Mouse (Mus musculus) myocyte (in vitro differentiated cells): ENCODE results near the gene B230307C23Rik.
"Not testable (repeated sequence)": the region's sequence is repeated elsewhere in the genome, so short reads cannot be mapped to it uniquely, and the experiment has no call there.

Source experiments
- CEBPB ChIP-seq: IDR thresholded peaks from 2 replicates; pipeline ENCODE4 v1.6.1; 2011; ENCODE audit warnings: mild to moderate bottlenecking, moderate library complexity; ENCODE audit not compliant: poor library complexity, insufficient read depth, severe bottlenecking
- E2F4 ChIP-seq: IDR thresholded peaks from one replicate; pipeline ENCODE4 v1.6.1; 2011; ENCODE audit warnings: mild to moderate bottlenecking, control low read depth, moderate library complexity; ENCODE audit not compliant: insufficient read depth
- MAX ChIP-seq: IDR thresholded peaks from one replicate; pipeline ENCODE4 v1.6.1; 2011; ENCODE audit warnings: low read depth, mild to moderate bottlenecking, control low read depth
- MYOD1 ChIP-seq, 3 experiments: IDR thresholded peaks; one replicate each; pipeline ENCODE4 v1.6.1; 2011; ENCODE audit warnings: control low read depth in 2 of 3, low read depth in 2 of 3, mild to moderate bottlenecking in 2 of 3, moderate library complexity in 1 of 3; ENCODE audit not compliant: insufficient read length in 2 of 3, control insufficient read depth in 1 of 3
- MYOG ChIP-seq, 3 experiments: IDR thresholded peaks; one replicate each; pipeline ENCODE4 v1.6.1; 2011; ENCODE audit warnings: control low read depth in 2 of 3, low read depth in 2 of 3, mild to moderate bottlenecking in 2 of 3; ENCODE audit not compliant: insufficient read length in 2 of 3, control insufficient read depth in 1 of 3, insufficient read depth in 1 of 3
- POLR2A ChIP-seq: IDR thresholded peaks from one replicate; pipeline ENCODE4 v1.6.1; 2011; ENCODE audit warnings: low read depth, mild to moderate bottlenecking, control low read depth, moderate library complexity; ENCODE audit not compliant: insufficient read length
- POLR2AphosphoS2 ChIP-seq: IDR thresholded peaks from one replicate; pipeline ENCODE4 v1.6.1; 2011; ENCODE audit warnings: low read depth, control low read depth; ENCODE audit not compliant: insufficient read length
- REST ChIP-seq: IDR thresholded peaks from one replicate; pipeline ENCODE4 v1.6.1; 2011; ENCODE audit warnings: mild to moderate bottlenecking, control low read depth, moderate library complexity; ENCODE audit not compliant: insufficient read depth, insufficient read length
- SRF ChIP-seq: IDR thresholded peaks from one replicate; pipeline ENCODE4 v1.6.1; 2011; ENCODE audit warnings: low read depth; ENCODE audit not compliant: control insufficient read depth, insufficient read length
- TCF12 ChIP-seq: IDR thresholded peaks from one replicate; pipeline ENCODE4 v1.6.1; 2011; ENCODE audit warnings: mild to moderate bottlenecking, control low read depth; ENCODE audit not compliant: poor library complexity, insufficient read depth, severe bottlenecking
- USF1 ChIP-seq: IDR thresholded peaks from one replicate; pipeline ENCODE4 v1.6.1; 2011; ENCODE audit warnings: low read depth, mild to moderate bottlenecking, control low read depth, moderate library complexity

- not testable (repeated sequence) for TF ChIP-seq POLR2AphosphoS2; MYOD1 (IDR thresholded peaks at IDR 0.05; ENCODE audit: control insufficient read depth in 1 of 3, insufficient read length in 2 of 3, low read depth in 2 of 3); SRF; POLR2A; MAX; USF1; E2F4; REST; TCF12; CEBPB; MYOG (IDR thresholded peaks at IDR 0.05; ENCODE audit: control insufficient read depth in 1 of 3, insufficient read depth in 1 of 3, insufficient read length in 2 of 3, low read depth in 2 of 3)
Observed at GRCm38 (mm10) chr16:98026186-98026585, 29.1 kb downstream of the B230307C23Rik start.
